Mouse (Mus musculus): Measurements from ENCODE around the gene Limch1.

The Limch1 gene

DNA sequence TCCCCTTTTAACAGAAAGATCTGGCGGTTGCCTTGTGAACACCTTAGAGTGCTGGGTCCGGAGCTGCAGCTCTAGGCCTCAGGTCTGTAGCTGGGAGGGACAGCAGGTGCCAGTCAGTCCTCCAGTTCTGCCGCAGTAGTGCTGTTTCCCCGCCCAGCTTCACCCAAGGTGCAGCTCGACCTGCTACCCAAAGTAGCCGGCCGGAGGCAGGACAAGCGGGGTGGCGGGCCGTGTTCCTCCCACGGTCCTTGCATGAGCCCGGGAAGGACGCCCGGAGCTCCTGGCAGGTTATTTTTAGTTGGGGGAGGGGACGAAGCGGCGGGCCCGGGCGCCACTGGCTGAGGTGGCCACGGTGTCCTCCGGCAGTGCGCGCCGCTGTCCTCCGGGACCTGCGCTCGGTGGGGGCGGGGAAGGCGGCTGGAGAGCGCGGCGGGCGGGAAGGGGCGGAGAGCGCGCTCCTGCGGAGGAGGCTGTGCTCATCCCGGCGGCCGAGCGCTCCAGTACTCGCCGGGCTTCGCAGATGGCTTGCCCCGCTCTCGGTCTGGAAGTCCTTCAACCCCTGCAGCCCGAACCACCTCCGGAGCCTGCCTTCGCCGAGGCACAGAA, at the start of gene Limch1:
Limch1 (plus strand) TSS at position 438 of the 606 bp plus-strand sequence.
- DNase-seq, result peak; percentile 82 to 87

DNA sequence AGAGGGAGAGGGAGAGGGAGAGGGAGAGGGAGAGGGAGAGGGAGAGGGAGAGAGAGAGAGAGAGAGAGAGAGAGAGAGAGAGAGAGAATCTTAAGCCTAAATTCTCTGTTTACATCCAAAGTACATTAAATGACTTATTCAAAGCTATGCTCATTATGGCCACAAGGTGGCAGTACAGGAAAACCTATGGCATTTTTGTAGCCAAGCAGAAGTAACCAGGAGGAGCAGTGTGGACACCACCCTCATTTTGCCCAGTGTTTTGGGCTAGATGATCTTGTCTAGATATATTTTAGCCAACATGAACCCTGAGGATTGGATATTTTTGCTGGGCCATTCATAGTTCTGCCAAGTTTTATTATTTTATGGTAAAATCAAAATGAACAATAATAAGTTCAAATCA, 48.5 kb upstream of the Limch1 start:
- DNase-seq, result peak in 1 of 2 experiments; percentile 34

DNA sequence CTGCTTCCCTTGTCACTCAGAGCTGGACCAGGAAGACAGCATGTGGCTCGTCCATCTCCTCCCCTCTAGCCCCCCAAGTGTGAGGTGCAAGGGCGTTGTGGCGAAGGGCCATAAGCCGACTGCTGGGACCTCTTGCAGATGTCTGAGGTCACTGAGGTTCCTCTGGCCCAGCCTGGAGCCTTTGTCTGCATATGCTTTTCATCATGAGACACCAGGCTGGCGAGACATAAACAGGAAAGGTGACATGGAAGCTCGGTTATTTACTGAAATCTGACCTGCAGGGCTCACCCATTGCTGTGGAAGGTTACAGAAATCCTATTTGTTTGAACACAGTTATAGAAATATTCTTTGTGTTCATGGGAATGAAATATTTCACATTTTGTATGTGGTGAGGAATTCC, 45.7 kb upstream of the Limch1 start:
- no peak for DNase-seq

DNA sequence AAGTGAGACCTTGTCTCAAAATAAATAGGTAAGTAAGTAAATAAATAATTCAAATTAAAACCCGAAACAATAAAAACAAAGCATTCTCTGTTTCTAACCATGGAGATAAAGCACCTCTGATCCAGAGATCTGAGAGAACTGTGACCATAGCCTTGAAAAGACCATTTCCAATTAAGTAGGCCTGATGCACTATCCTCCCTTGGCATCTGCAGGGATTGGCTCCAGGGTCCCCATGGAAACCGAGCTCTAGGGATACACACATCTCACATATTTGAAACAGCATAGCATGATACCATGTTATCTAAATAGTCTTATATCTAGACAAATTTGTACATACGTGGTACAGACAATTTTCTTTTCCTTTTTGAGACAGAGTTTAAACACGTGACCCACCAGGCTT, 43.7 kb upstream of the Limch1 start:
- no peak for DNase-seq

DNA sequence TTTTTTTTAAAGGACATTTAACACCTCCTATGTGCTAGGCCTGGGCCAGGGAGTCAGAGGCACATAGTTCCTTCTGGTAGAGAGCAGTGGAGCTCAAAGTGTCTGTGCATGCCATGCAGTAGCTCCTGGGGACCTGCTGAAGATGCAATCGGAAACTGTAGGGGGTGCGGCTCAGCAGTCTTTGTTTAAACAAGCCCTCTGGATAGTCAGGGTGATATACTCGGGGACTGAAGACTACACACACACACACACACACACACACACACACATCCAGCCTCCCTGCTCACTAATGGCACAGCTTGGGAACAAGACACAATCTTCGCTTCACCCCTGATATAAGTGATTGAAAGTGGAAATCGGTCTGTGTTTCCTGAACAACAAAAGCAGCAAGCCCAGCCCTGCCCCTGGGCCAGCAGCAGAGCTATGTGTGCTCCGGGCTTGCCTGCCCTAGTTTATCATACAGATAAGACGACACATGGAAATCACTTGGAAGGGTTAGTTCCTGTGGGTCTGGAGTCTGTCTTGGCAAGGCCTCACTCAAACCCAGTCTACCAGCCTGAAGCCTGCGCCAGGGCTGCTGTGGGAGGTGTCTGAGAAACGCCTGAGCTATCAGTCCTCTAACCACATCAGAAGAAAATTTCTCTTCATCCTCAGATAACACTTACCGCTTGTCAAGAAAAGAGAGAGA, 42.2 kb upstream of the Limch1 start:
- no peak for DNase-seq

DNA sequence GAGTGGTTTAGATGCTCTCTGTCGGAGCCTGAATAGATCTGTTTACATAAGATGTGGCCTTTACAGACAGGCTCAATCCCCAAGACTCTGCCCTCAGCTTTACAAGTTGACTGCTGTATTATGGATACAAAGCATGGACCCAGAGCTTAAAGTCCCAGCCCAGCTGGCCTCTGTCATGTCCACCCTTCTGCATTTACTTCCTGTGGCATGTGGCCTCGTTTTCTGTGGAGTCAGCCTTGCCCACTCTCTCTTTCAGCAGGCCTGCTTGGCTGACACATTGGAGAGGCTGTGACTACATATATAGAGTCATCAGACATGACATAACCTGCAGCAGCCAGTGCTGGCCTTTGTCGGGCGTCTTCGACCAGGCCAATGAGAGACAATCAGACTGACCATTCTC, 37.8 kb upstream of the Limch1 start:
- no peak for DNase-seq

DNA sequence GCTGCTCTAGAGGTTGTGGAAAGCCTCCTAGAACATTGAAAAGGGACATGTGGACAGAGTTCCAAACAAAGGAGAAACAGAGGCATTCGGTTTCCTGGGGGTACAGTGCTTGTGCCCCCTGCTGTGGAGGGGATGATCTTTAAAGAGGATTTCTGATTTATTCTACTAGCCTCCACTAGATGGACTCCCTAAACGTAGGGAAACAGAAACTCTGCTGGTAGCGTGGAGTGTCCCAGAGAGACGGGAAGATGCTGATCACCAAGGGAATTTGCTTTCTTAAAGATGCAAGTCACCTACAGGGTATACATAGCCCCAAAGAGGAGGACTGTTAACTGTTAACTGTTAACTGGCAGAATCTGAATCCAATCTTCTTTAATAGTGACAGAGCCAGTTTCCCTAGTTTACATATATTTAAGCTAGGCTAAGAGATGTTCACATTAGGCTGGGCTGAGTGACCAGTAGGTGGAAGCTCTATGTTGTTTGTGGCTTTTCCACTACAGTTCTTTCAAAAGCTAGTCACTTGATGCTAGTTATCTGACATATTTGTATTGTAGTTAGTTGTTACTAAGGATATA, 35.1 kb upstream of the Limch1 start:
- peak in 1 of 2 experiments; percentile 17 for DNase-seq

DNA sequence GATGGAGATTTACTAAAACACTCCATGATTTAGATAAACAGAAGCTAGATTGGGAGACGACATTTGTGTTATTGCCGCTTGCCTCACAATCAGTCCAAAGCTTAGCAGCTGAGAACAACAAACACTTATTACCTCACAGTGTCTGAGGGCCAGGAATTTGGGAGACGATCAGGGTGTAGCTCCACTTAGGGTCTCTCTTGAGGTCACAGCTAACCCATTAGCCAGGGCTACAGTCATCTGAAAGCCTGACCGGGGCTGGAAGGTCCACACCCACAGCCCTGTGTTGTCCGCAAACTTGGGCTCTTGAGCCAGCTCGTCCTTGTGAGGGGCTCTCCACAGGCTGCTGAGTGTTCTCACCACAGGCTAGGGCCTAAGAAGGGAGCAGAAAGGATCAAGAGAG, 32.8 kb upstream of the Limch1 start:
- DNase-seq, result no peak

DNA sequence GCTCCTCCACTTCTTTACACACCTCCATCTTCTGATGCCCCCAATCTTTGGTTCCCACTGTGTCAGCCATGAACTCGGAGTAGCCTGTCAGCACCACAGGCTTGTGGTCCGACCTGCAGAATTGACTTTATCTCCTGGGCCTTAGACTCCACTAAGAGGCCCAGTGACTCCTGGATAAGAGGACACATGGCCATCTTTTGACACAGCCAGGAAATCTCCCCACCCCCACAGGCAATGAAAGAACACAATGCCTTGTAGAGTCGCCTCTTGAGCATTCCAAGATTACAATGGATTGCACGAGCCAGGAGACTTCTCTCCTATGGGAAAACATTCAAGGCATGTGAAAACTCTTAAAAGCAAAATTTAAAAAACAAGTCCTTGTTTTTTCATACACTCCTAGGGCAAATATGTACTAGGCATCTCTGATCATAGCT, 30.1 kb upstream of the Limch1 start:
- DNase-seq, result peak in 1 of 2 experiments; percentile 14

DNA sequence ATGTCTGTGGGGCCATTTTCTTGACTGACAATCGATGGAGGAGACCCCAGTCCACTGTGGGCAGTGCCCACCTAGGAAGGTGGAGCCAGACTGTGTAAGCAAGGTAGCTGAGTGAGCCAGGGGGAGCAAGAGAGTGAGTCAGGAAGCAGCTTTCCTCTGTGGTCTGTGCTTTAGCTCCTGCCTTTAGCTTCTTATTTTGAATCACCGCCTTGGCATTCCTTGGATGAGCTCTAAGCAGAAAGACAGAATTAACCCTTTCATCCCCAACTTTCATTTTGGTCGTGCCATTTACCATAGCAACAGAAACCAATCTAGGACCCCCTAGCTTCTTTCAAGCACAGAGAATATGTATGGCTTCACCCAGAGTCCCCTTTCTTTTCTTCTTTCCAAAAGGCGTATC, 27.7 kb upstream of the Limch1 start:
- DNase-seq, result no peak

DNA sequence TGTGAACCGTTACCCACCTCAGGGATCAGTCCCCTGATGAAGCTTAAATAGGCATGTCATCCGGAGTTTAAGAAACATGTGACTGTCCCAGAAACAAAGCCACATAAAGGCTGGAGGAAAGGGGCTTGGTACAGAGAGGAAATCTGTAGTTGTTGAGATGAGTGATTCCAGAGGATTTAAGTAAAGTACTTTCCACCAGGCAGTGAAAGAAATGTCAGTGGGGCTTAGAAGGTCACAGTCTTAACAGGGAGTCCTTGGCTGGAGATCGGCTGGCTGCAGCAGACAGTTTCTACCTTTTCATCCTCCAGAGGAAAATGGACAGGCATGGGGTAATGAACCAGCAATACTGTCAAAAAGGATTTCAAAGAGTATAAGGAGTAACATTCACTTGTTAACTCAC, 27.2 kb upstream of the Limch1 start:
- no peak for DNase-seq

DNA sequence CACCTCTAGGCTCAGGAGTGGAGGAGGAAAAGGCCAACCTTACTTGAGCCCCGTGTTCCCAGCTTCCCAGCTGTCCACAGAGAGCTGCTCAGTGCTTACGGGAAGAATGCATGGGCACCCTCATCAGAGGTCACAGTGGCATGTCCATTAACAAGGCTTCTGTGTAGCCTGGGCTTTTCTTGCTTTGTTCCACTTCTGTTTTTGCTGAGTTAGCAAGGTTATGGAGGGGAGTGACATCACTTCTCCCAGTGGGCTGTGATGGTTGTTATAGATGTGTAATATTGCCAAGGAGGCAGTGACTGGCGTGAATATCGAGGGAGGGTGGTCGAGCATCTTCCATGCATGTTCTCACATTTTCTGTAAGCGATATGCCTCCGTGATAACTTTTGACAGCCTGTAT, 26.7 kb upstream of the Limch1 start:
- no peak for DNase-seq

DNA sequence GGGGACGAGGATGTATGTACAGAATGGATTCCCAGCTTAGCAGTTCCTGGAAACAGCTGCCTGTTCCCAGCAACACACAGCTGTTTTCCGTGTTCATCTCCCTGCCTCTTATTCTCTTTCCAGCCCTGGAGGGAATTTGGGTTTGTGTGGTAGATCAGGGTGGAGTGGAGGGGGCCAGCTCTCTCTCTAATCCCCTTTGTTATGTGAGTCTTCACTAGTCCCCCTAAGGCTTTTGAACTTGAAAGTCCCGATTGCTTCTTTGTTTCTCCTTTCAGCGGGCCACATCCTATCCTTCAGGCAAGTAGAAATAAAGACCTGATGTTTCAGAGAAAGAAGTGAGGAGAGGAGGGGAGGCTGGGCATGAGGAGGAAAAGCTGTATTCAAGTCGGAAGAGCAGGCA, 24.7 kb upstream of the Limch1 start:
- DNase-seq, result no peak

DNA sequence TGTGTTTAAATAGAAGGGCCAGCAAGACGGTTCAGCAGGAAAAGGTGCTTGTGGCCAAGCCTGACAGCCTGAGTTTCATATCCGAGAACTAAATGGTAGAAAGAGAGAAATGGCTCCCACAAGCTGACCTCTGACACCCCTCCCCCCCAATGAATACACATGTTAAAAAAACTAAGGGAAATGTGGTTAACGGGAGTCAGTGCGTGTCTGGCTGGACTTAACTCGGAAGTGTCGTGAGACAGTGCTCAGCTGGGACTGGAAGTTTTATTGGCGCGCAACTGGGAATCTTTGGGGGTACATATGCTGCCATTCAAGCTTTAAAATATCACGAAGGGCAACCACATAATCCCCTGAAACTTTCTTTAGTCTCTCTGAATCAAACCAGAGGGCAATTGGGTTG, 23.0 kb upstream of the Limch1 start:
- DNase-seq, result peak in 1 of 2 experiments; percentile 22

DNA sequence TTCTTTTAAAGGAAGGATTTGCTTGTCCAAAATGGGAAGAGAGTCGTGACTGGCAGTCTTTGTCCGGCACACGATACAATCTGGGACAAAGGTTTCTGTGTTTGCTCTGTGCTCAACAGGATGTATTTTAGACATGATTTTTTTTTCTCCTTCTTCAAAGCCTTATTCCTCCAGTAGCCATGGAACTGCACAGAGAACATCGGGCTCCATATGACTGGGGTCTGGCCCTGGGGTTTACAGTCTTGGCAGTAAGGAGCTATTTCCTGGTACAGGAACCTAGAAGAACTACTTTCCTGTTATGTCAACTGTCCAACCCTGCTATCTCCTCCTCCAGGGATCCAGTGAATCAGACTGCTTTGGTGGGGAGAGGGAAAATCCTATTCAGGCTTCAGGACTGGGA, 22.6 kb upstream of the Limch1 start:
- DNase-seq, result peak in 1 of 2 experiments; percentile 10

DNA sequence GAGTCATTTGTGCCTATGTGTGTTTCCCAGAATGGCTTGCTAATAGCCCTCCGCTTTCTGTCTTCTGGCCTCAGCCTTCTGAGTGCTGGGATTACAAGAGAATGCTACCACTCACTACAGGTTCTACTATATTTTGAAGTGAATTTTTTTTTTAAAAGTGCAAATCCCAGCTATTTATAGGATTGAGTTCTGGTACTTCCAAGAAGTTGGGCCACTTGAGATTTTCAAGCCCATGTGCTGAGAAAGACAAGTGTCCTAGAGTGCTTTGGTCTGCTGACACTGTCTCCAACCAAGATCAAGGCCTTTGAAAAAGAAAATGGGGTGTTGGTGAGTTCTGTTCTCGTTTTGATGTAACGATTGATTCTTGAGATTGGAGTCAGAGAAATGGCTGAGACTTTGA, 22.0 kb upstream of the Limch1 start:
- DNase-seq, result no peak

DNA sequence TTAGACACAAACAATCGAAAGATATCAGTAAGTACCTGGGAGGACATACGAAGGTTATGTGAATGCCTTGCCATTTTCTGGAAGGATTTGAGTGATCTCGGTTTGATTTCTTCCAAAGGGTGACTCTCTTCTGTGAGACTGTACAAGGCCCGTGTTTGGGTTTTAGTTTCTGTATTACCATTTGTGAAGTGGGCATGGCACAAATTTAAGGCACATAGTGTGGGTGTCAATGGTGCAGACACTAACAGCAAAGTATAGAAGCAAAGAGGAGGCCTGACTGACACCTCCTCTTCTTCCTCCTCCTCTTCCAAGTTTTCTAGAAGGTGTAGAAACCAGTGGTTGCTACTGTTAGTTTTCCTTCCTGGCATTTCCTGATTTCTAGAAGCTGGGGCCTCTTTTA, 16.3 kb upstream of the Limch1 start:
- no peak for DNase-seq

DNA sequence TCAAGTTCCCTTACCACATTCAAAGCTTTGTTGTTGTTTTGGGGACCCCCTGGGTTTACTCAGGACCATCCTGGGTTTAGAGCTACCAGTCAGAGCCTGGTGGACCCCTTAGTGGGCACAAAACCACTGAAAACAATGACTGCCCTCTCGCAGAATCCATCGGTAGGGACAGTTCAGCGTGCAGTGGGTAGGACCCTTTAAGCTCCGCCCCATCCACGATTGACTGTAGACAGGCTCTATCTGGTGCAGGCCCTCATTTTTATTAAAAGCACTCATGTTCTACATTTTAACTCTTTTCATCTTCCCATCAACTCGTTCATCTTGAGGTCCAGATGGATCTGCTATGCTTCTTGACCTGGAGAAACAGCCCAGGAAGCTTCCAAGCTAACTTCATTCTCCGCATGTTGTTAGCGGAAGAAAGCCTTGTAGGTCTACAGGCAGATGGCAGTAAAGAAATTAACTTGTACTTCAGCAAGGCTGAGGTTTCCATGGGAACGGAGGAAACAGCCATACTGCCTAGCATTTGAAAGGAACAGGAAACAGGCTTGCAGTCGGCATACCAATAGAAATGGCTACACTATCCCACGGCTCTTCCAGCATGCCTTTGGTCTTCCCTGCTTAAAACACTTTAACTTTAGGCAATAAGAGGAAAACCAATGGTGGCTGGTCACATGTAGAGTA, 14.9 kb upstream of the Limch1 start:
- peak; percentile 29 to 53 for DNase-seq

DNA sequence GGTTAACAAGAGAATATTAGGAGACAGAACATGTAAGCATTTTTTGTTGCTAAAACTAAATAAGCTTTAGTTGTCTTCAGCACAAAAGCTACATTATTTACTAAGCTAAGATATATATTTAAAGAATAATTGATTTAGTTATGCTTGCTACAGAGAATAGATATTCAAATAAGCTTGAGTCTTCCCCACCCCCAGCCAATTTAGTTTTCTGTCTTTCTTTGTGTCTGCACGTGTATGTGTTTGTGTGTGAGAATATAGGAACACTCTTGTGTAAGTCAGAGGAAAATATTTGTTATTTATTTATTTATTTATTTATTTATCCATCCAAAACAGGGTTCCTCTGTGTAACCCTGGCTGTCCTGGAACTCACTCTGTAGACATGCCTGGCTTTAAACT, 14.3 kb upstream of the Limch1 start:
- DNase-seq, result no peak

DNA sequence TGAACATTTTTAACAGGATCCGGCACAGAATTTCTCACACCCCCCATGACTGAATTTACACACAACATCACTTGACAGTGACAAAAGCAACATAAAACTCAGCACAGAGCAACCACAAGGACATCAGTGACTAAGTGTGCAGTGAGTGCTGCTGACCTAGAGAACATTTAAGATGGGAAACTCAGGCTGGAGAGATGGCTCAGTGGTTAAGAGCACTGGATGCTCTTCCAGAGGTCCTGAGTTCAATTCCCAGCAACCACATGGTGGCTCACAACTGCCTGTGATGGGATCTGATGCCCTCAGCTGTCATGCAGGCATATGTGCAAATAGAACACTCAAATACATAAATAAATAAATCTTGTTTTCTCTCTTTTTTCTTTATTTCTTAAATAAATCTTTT, 12.1 kb upstream of the Limch1 start:
- no peak for DNase-seq

DNA sequence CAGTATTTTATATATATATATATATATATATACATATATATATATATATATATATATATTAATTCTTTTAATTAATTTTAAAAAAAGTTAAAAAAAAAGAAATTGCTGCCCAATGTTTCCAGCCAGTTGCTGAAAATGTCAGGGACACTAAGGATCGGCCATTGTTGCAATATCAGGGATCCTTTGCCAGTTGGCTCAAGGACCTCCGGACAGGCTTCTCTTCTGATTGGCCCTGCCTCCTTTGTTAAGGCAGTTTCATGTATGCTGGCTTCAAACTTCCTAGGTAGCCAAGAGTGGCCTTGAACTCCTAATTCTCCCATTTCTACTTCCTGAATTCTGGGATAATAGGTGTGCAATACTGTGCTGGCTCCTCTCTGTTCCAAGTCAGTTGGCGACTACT, 6.3 kb upstream of the Limch1 start:
- DNase-seq, result no peak

DNA sequence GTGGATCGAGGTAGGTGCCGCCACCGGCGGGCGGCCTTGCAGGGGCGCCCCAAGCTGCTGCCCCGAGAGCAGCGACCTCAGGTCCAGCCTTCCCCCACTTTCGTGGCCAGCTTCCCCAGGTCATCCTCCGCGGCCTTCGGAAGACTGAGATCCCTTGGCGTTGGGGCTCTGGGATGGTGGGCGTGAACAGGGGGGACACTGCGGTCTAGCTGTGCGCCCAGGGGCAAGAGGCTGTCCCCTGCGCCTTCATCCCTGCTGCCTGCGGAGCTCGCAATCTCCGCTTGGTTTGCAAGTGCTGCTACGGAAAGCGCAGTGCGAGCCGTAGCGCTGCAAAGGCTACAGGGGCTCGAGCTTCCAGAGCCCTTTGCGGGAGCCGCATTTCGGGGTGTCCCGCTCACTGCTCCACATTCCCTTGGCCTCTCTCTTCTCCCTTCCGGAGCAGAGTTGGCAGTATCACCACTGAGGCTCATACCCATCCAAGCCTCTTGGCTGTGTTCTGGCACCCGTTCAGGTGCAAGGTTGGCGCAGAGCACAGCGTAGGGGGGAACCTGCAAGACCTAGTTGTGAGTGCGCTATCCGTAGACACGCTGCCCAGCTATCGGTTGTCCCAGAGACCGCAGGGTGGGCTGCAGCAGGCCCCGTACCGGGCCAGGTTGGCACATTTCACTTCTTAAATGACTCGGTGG, 512 bp downstream of the Limch1 start:
- DNase-seq, result peak; percentile 55 to 74

DNA sequence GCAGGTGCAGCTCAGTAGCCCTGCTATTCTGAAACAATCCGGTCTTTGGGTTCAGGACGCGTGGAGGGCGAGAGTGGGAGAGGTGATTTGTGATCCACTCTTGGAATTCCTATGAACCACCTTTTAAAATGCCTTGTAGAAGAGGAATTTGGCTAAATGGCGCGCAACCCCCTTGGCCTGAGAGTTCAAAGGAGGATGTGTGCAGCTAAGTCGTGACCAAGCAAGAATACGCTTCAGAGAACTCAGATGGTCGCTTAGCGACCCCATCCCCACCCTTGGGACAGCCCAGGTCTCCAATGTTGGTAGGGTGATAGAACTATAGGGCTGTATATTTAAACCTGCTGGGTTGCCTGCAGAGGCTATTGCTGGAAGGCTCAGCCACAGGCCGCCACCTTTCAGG, 1.1 kb downstream of the Limch1 start:
- DNase-seq, result no peak

All from kidney, postnatal 4 days (tissue).